Mouse (Mus musculus) embryonic fibroblast, embryonic 13.5 days (primary cell): ENCODE measurements around the gene Hdac11.

Experiments used
- CTCF ChIP-seq: IDR thresholded peaks from 2 replicates; pipeline ENCODE4 v1.5.1; 2011; ENCODE audit warnings: mild to moderate bottlenecking, control low read depth, low read length, moderate library complexity, borderline replicate concordance; ENCODE audit not compliant: insufficient read depth
- POLR2A ChIP-seq: IDR thresholded peaks from 2 replicates; pipeline ENCODE4 v1.6.1; 2011; ENCODE audit warnings: low read depth, mild to moderate bottlenecking, control low read depth, low read length, moderate library complexity

GRCm38 (mm10) chr6:91165210-91165609 is 8.7 kb downstream of the Hdac11 start:
- no peak for TF ChIP-seq POLR2A
- peak; percentile 77 for TF ChIP-seq CTCF
